Mouse (Mus musculus): ENCODE measurements around the gene Ptgds. TPM values are rescaled to one million over a fixed set of nuclear protein-coding genes. Genes with fewer than 3 reads are reported as not detected.
A peak's percentile ranks its signal among the peaks of the same experiment; 100 is the strongest.

Gene Ptgds
- total and polyA plus RNA-seq, 3 experiments: 0.37 to 0.46 TPM; not detected in 1

DNA sequence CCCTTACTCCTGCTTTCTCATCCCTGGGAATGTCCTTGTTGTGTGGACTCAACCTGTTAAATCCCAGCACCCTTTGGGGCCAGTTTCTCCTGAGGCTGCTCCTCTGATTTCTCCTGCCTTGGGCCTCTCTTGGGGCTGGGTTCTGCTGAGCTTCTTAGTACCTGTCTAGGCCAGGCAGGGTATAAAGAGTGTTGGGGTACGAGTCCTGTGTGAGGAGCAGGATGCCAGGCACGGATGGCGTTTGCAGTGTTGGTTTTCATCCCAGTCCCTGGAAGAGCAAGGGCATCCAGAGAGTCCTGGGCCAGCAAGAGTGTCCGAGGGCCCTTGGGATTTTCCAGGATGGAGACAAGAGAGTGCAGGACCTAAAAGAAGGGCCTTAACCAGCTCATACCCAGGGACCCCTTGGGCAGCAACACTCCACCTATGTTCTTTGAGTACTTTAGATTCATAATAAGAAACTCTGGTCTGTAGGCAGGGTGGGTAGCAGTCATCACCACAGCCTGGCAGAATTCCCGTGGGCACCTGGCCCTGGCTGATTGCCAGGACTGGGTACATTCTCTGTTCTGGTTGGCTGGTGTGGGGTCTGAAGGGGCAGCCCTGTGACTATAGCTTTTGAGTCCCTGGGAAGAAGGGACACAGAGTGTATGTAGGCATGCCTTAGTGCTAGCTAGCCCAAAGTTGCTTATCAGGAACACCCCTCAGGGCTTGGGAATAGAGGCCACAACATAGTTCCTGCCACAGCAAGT lies 40.2 kb downstream of the Ptgds start:
- DNase-seq (ENCODE audit: extremely low read depth): no peak
- H3K79me2 ChIP-seq (replicated peaks; ENCODE audit: control insufficient read depth, extremely low read depth, insufficient read depth, poor library complexity, severe bottlenecking): no peaks in the 10 kb centered on the region
- H3K9ac ChIP-seq (ENCODE audit: insufficient read depth, low read depth): peak overlapping the region; percentile 67; the same call in 1 of the 2 replicates
- TF ChIP-seq E2F4 (IDR thresholded peaks at IDR 0.05; ENCODE audit: insufficient replicate concordance, low read depth, low read length) (no peak), CHD1 (IDR thresholded peaks at IDR 0.05; ENCODE audit: low read depth, low read length) (no peak), SIN3A (IDR thresholded peaks at IDR 0.05; ENCODE audit: low read length) (no peak), NRF1 (IDR thresholded peaks at IDR 0.05; ENCODE audit: low read depth, low read length) (no peak), PAX5 (IDR thresholded peaks at IDR 0.05; ENCODE audit: low read length) (no peak), RCOR1 (conservative IDR thresholded peaks at IDR 0.05; ENCODE audit: low read depth, low read length) (no peak), UBTF (IDR thresholded peaks at IDR 0.05; ENCODE audit: low read depth, low read length) (no peak), POLR2AphosphoS2 (IDR thresholded peaks at IDR 0.05; ENCODE audit: low read depth, low read length) (no peak)
- in situ Hi-C loops (cut with MboI; ENCODE audit: low pct_ligation_motif_present, low pct_unique_long_range_greater_than_20kb, low sequenced_read_pairs) (loop anchor here (5.0 to 10.0 kb wide), 2 partner anchors 48 to 125 kb away; partner anchors contain the start of gene Edf1), dilution Hi-C loops (cut with MboI; ENCODE audit: extremely low pct_ligation_motif_present, extremely low pct_unique_long_range_greater_than_20kb, low sequenced_read_pairs) (no loop called here)
- peaks cover 3% of the 10 kb centered on the region for H3K9me3 ChIP-seq (replicated peaks; ENCODE audit: low read length)
- H3K4me1 ChIP-seq (ENCODE audit: control insufficient read depth in 1 of 2, insufficient read depth in 2 of 2): peaks cover 27 to 51% of the 10 kb centered on the region in 2 experiments
- H3K36me3 ChIP-seq (replicated peaks in 1 of 2; ENCODE audit: control insufficient read depth in 1 of 2, insufficient read depth in 1 of 2, low read length in 1 of 2): peaks cover 4 to 43% of the 10 kb centered on the region in 2 experiments
- H3K4me3 ChIP-seq (replicated peaks in 1 of 3; ENCODE audit: low read depth in 2 of 3, low read length in 2 of 3, poor library complexity in 1 of 3): peak overlapping the region in 2 of 3 experiments; percentile 71 to 73
- H3K27ac ChIP-seq (ENCODE audit: insufficient read depth, low read depth): no peak overlapping the region
- peak overlapping the region; percentile 71 for H3K4me2 ChIP-seq (ENCODE audit: insufficient read depth, low read depth, poor library complexity, severe bottlenecking)
- H3K27me3 ChIP-seq (replicated peaks): no peaks in the 10 kb centered on the region

GRCm38 (mm10) chr2:25428442-25429236 lies 41.2 kb downstream of the Ptgds start, which contains the start of gene Abca2:
Gene Abca2, plus strand, starts transcription at chr2:25428703.
- H3K79me2 ChIP-seq (replicated peaks; ENCODE audit: control insufficient read depth, extremely low read depth, insufficient read depth, poor library complexity, severe bottlenecking): no peaks in the 10 kb centered on the region
- peak within 1 kb of the TSS; percentile 67 for H3K9ac ChIP-seq (ENCODE audit: insufficient read depth, low read depth)
- peak within 1 kb of the TSS; percentile 71 for H3K4me2 ChIP-seq (ENCODE audit: insufficient read depth, low read depth, poor library complexity, severe bottlenecking)
- dilution Hi-C loops (cut with MboI; ENCODE audit: extremely low pct_ligation_motif_present, extremely low pct_unique_long_range_greater_than_20kb, low sequenced_read_pairs) (no loop called here), in situ Hi-C loops (cut with MboI; ENCODE audit: low pct_ligation_motif_present, low pct_unique_long_range_greater_than_20kb, low sequenced_read_pairs) (loop anchor here (10.0 kb wide), 1 partner anchor 126 kb away; the partner anchor contains the start of gene Edf1)
- H3K36me3 ChIP-seq (replicated peaks in 1 of 2; ENCODE audit: control insufficient read depth in 1 of 2, insufficient read depth in 1 of 2, low read length in 1 of 2): peaks cover 0 to 33% of the 10 kb centered on the region in 2 experiments
- H3K9me3 ChIP-seq (replicated peaks; ENCODE audit: low read length): peaks cover 3% of the 10 kb centered on the region
- DNase-seq (ENCODE audit: extremely low read depth): peak; percentile 93
- peak within 1 kb of the TSS; percentile 64 to 73 (median 71) for H3K4me3 ChIP-seq (replicated peaks in 1 of 3; ENCODE audit: low read depth in 2 of 3, low read length in 2 of 3, poor library complexity in 1 of 3)
- no peak within 1 kb of the TSS for H3K27ac ChIP-seq (ENCODE audit: insufficient read depth, low read depth)
- peaks cover 27 to 61% of the 10 kb centered on the region in 2 experiments for H3K4me1 ChIP-seq (ENCODE audit: control insufficient read depth in 1 of 2, insufficient read depth in 2 of 2)
- no peaks in the 10 kb centered on the region for H3K27me3 ChIP-seq (replicated peaks)
- no peak; the same call in 1 of the 2 replicates for TF ChIP-seq NELFE (IDR thresholded peaks at IDR 0.05; ENCODE audit: low read depth, low read length)
- TF ChIP-seq EP300 (IDR thresholded peaks at IDR 0.05; ENCODE audit: low read length): no peak
- peak; percentile 33 to 95; a peak in 2 of 4 replicates for TF ChIP-seq CTCF (conservative IDR thresholded peaks at IDR 0.05 in 1 of 2, IDR thresholded peaks at IDR 0.05 in 1 of 2; ENCODE audit: low read depth in 2 of 2, low read length in 2 of 2)
- TF ChIP-seq MAFK (IDR thresholded peaks at IDR 0.05; ENCODE audit: insufficient replicate concordance, low read length): no peak
- no peak for TF ChIP-seq GABPA (IDR thresholded peaks at IDR 0.05; ENCODE audit: insufficient replicate concordance, low read depth, low read length)
- peak; percentile 58; the same call in 1 of the 2 replicates for TF ChIP-seq POLR2A (IDR thresholded peaks at IDR 0.05; ENCODE audit: low read depth, low read length)
- TF ChIP-seq RAD21 (IDR thresholded peaks at IDR 0.05; ENCODE audit: low read depth, low read length): peak; percentile 21
- no peak for TF ChIP-seq JUN (IDR thresholded peaks at IDR 0.05; ENCODE audit: insufficient read depth, low read depth, low read length)
- TF ChIP-seq MYC (IDR thresholded peaks at IDR 0.05; ENCODE audit: low read depth, low read length): no peak
- no peak for TF ChIP-seq JUND (conservative IDR thresholded peaks at IDR 0.05; ENCODE audit: low read depth, low read length)
- TF ChIP-seq POLR2AphosphoS2 (IDR thresholded peaks at IDR 0.05; ENCODE audit: low read depth, low read length): no peak
- no peak for TF ChIP-seq TBP (conservative IDR thresholded peaks at IDR 0.05; ENCODE audit: low read depth, low read length)
- no peak for TF ChIP-seq PAX5 (IDR thresholded peaks at IDR 0.05; ENCODE audit: low read length)
- TF ChIP-seq USF2 (conservative IDR thresholded peaks at IDR 0.05; ENCODE audit: low read depth, low read length): no peak
- TF ChIP-seq SIN3A (IDR thresholded peaks at IDR 0.05; ENCODE audit: low read length): peak; percentile 76; the same call in 1 of the 2 replicates
- TF ChIP-seq CHD1 (IDR thresholded peaks at IDR 0.05; ENCODE audit: low read depth, low read length): no peak
- TF ChIP-seq MAX (IDR thresholded peaks at IDR 0.05; ENCODE audit: low read length): no peak; the same call in 1 of the 2 replicates
- no peak for TF ChIP-seq USF1 (IDR thresholded peaks at IDR 0.05; ENCODE audit: low read depth, low read length)
- TF ChIP-seq ZKSCAN1 (IDR thresholded peaks at IDR 0.05; ENCODE audit: borderline replicate concordance, low read depth, low read length): no peak
- TF ChIP-seq KAT2A (IDR thresholded peaks at IDR 0.05; ENCODE audit: insufficient replicate concordance, low read length): no peak
- TF ChIP-seq HCFC1 (IDR thresholded peaks at IDR 0.05; ENCODE audit: low read depth, low read length): peak; percentile 44; the same call in 1 of the 2 replicates
- 0 out of 2 replicates have a peak, but pooled peaks have one; percentile 41 for TF ChIP-seq UBTF (IDR thresholded peaks at IDR 0.05; ENCODE audit: low read depth, low read length)
- TF ChIP-seq CHD2 (IDR thresholded peaks at IDR 0.05; ENCODE audit: low read length): no peak
- TF ChIP-seq ELF1 (IDR thresholded peaks at IDR 0.05; ENCODE audit: low read depth, low read length): 0 out of 2 replicates have a peak, but pooled peaks have one; percentile 8
- peak; percentile 76 for TF ChIP-seq BHLHE40 (IDR thresholded peaks at IDR 0.05; ENCODE audit: low read depth, low read length)
- no peak for TF ChIP-seq E2F4 (IDR thresholded peaks at IDR 0.05; ENCODE audit: insufficient replicate concordance, low read depth, low read length)

Measured in CH12.LX (cell line).